In genomic region chr10:83378083-83378833, GRCm38 (mm10) we compare ENCODE assay signal across 10 mouse cellular contexts. TPM values are rescaled to one million over a fixed set of nuclear protein-coding genes. Genes with fewer than 3 reads are reported as not detected.
DNase-seq lines count a peak whose midpoint lies in the region; ATAC-seq and TF ChIP-seq lines count a peak whose summit lies in the region.
"Had no signal": no experiment of that assay in that cellular context is flagged by ENCODE, and none has a peak within 500 bp of the region (broad histone marks: within the 10 kb centered on the region; RNA-seq: fewer than 3 reads in every experiment).

No protein-coding gene starts in this region.

- H3K4me3 ChIP-seq in heart, embryonic 12.5 days: no peak overlapping the region
- H3K4me3 ChIP-seq in liver, postnatal 0 days (ENCODE audit: low read depth, low read length): no peak overlapping the region
- H3K4me3 ChIP-seq: liver, embryonic 15.5 days had no signal

- no peak overlapping the region for H3K9ac ChIP-seq in heart, embryonic 12.5 days
- no peak overlapping the region for H3K9ac ChIP-seq in liver, postnatal 0 days (replicated peaks)
- H3K9ac ChIP-seq: liver, embryonic 15.5 days had no signal

- 0 out of 2 replicates have a peak, but pooled peaks have one; percentile 19 for ATAC-seq in heart, embryonic 12.5 days (ENCODE audit: insufficient number of reproducible peaks, low FRiP score)
- no peak for ATAC-seq in liver, postnatal 0 days
- ATAC-seq in CD4-positive, CD25-positive, alpha-beta regulatory T cell, adult 4 months: no peak

- no peak overlapping the region for H3K4me2 ChIP-seq in heart, embryonic 12.5 days
- no peak overlapping the region for H3K4me2 ChIP-seq in liver, postnatal 0 days (ENCODE audit: low read depth, low read length)
- H3K4me2 ChIP-seq: liver, embryonic 15.5 days had no signal

- H3K9me3 ChIP-seq in heart, embryonic 12.5 days (replicated peaks): no peaks in the 10 kb centered on the region
- H3K9me3 ChIP-seq in liver, postnatal 0 days (ENCODE audit: low read length): no peaks in the 10 kb centered on the region; the same call in 1 of the 2 replicates
- H3K9me3 ChIP-seq: liver, embryonic 15.5 days had no signal

- DNase-seq in heart, postnatal 36 days: no peak
- DNase-seq in liver, postnatal 0 days: peak; percentile 12
- DNase-seq in liver: no peak
- peak; percentile 70 for DNase-seq in adrenal gland, postnatal 14 days
- peak; percentile 45 to 49 for DNase-seq in heart, postnatal 10 days
- DNase-seq: thymus, postnatal 36 days had no signal

- TF ChIP-seq CTCF in liver, postnatal 0 days (IDR thresholded peaks at IDR 0.05; ENCODE audit: low read depth): no peak

- no peak for TF ChIP-seq EP300 in liver, postnatal 0 days (IDR thresholded peaks at IDR 0.05; ENCODE audit: low read depth)

- H3K4me1 ChIP-seq in heart, embryonic 12.5 days (replicated peaks): peaks cover 26% of the 10 kb centered on the region
- H3K4me1 ChIP-seq in liver, postnatal 0 days (ENCODE audit: insufficient read depth): no peaks in the 10 kb centered on the region
- H3K4me1 ChIP-seq: liver, embryonic 15.5 days had no signal

- H3K36me3 ChIP-seq in heart, embryonic 12.5 days: peaks cover 15% of the 10 kb centered on the region
- 0 out of 2 replicates have a peak, but pooled peaks cover 6% of the 10 kb centered on the region for H3K36me3 ChIP-seq in liver, postnatal 0 days (replicated peaks; ENCODE audit: insufficient read depth, low read length)

- H3K27ac ChIP-seq in heart, embryonic 12.5 days (ENCODE audit: poor library complexity, severe bottlenecking): no peak overlapping the region
- no peak overlapping the region for H3K27ac ChIP-seq in liver, postnatal 0 days (ENCODE audit: low read depth)
- H3K27ac ChIP-seq: liver, embryonic 15.5 days had no signal

- H3K27me3 ChIP-seq in heart, embryonic 12.5 days (replicated peaks): no peaks in the 10 kb centered on the region
- no peaks in the 10 kb centered on the region for H3K27me3 ChIP-seq in liver, postnatal 0 days (ENCODE audit: insufficient read depth, low read length)
- H3K27me3 ChIP-seq: CH12.LX; liver, embryonic 15.5 days had no signal

- WGBS in heart, embryonic 12.5 days: 60% methylated on average over 9 of the region's 9 CpGs
- 78% methylated on average over 9 of the region's 9 CpGs for WGBS in liver, postnatal 0 days (ENCODE audit: insufficient replicate concordance)

- intact Hi-C loops in heart, postnatal 36 days (cut with DNase I): no loop called here
- intact Hi-C loops in heart, postnatal 10 days (cut with DNase I): no loop called here

RNA-seq across cellular contexts. Expression of gene D10Wsu102e, which starts 18.2 kb away (rescaled TPM):
- 0.59 and 0.62 TPM in 2 replicates for polyA plus RNA-seq in heart, embryonic 12.5 days (2016; fragmentation: Nextera tagmentation; extraction: Ambion mirVana)
- total RNA-seq in heart, postnatal 36 days (2021): under 1 TPM; 0.49 to 0.67 TPM
- 0.14 and 0.16 TPM in 2 replicates for polyA plus RNA-seq in liver, postnatal 0 days (2015; fragmentation: Nextera tagmentation; extraction: Ambion mirVana)
- 0.63 and 0.94 TPM in 2 replicates for total RNA-seq in adrenal gland, postnatal 14 days (2021)
- under 1 TPM; 0.69 to 0.72 TPM for total RNA-seq in heart, postnatal 10 days (2021)
- polyA plus RNA-seq in CD4-positive, CD25-positive, alpha-beta regulatory T cell, adult 4 months (2017; shearing (Covaris generic)): 1 to 10 TPM; 1.0 to 1.2 TPM

RNA-seq across cellular contexts. Expression of gene Slc41a2, which starts 40.6 kb away (rescaled TPM):
- 0.77 and 1.0 TPM in 2 replicates for polyA plus RNA-seq in heart, embryonic 12.5 days (2016; fragmentation: Nextera tagmentation; extraction: Ambion mirVana)
- 1 to 10 TPM; 1.3 to 1.5 TPM for total RNA-seq in heart, postnatal 36 days (2021)
- polyA plus RNA-seq in liver, postnatal 0 days (2015; fragmentation: Nextera tagmentation; extraction: Ambion mirVana): 0.20 and 0.76 TPM in 2 replicates
- total RNA-seq in adrenal gland, postnatal 14 days (2021): 5.1 and 7.2 TPM in 2 replicates
- 1 to 10 TPM in 1 of 2 experiments, under 1 TPM in 1; 0.97 to 1.2 TPM for total RNA-seq in heart, postnatal 10 days (2021)
- 1 to 10 TPM in 1 of 2 experiments, not detected in 1; 2.0 TPM for polyA plus RNA-seq in CD4-positive, CD25-positive, alpha-beta regulatory T cell, adult 4 months (2017; shearing (Covaris generic))

Comparison
In these comparisons a context has a peak if more than half of its experiments do, and no peak if none do; other contexts are left out.
1. DNase-seq: peak in liver, postnatal 0 days (single experiment), adrenal gland, postnatal 14 days (single experiment) and heart, postnatal 10 days (2 of 2); none in heart, postnatal 36 days (0 of 2) and liver (single experiment).